Mouse (Mus musculus) heart, postnatal 0 days (tissue): ENCODE results near the gene Mpdu1. TPM values are rescaled to one million over a fixed set of nuclear protein-coding genes. Genes with fewer than 3 reads are reported as not detected.

Source experiments
- ATAC-seq: fragments of 200-750 bp; cut with Nextera tagmentation; 2 replicates; pipeline ENCODE4 v1.8.0; 2017; ENCODE audit warnings: low read depth, moderate number of reproducible peaks, moderate library complexity; ENCODE audit not compliant: insufficient read depth
- DNase-seq: peaks from one replicate; pipeline ENCODE4 v3.0.0-alpha.2; 2016; ENCODE audit warnings: low spot score
- H3K27ac ChIP-seq: fragments of 300-500 bp; sonication (generic); 2 replicates; pipeline ENCODE4 v1.5.1; 2014; ENCODE audit warnings: low read depth, mild to moderate bottlenecking
- H3K27me3 ChIP-seq: fragments of 300-500 bp; sonication (generic); 2 replicates; pipeline ENCODE4 v1.6.1; 2014; ENCODE audit warnings: low read length, mixed read lengths; ENCODE audit not compliant: control insufficient read depth, insufficient read depth
- H3K36me3 ChIP-seq: fragments of 300-500 bp; sonication (generic); replicated peaks from 2 replicates; pipeline ENCODE4 v1.6.1; 2014; ENCODE audit warnings: low read length, mixed read lengths; ENCODE audit not compliant: control insufficient read depth, insufficient read depth
- H3K4me1 ChIP-seq: fragments of 300-500 bp; sonication (generic); 2 replicates; pipeline ENCODE4 v1.6.1; 2014; ENCODE audit warnings: antibody characterized with exemption; ENCODE audit not compliant: control insufficient read depth, insufficient read depth
- H3K4me2 ChIP-seq: fragments of 300-500 bp; sonication (generic); 2 replicates; pipeline ENCODE4 v1.6.1; 2014; ENCODE audit warnings: low read depth, mild to moderate bottlenecking, low read length, moderate library complexity
- H3K4me3 ChIP-seq: fragments of 300-500 bp; sonication (generic); 2 replicates; pipeline ENCODE4 v1.5.1; 2014; ENCODE audit warnings: low read depth, low read length
- H3K9ac ChIP-seq: fragments of 300-500 bp; sonication (generic); replicated peaks from 2 replicates; pipeline ENCODE4 v1.6.1; 2014; ENCODE audit warnings: low read depth, low read length, mixed read lengths
- H3K9me3 ChIP-seq: fragments of 300-500 bp; sonication (generic); replicated peaks from 2 replicates; pipeline ENCODE4 v1.6.1; 2016; ENCODE audit warnings: low read length; ENCODE audit not compliant: control insufficient read depth
- CTCF ChIP-seq: IDR thresholded peaks from 2 replicates; pipeline ENCODE4 v1.5.1; 2016; ENCODE audit warnings: antibody characterized with exemption, control low read depth, low read depth
- EP300 ChIP-seq: IDR thresholded peaks from 2 replicates; pipeline ENCODE4 v1.6.1; 2016; ENCODE audit warnings: antibody characterized with exemption, low read depth
- WGBS: fragments of 180-500 bp; shearing (Covaris S2); extraction: QIAGEN DNeasy Blood & Tissue Kit; methylation state at CpG from one replicate; pipeline ENCODE4 v1.1.7; 2014; 5-methylcytosine and 5-hydroxymethylcytosine counted together
- polyA plus RNA-seq: library from polyadenylated mRNA; unstranded; fragments of >200 nt; fragmentation: Nextera tagmentation; extraction: Ambion mirVana; gene quantifications from 2 replicates; pipeline ENCODE4 v1.2.1, GENCODE M21; 2015
- total RNA-seq: library from RNA; depleted of rRNA; stranded (reverse); fragments of >200 nt; gene quantifications from 2 replicates; pipeline ENCODE4 v1.2.3, GENCODE M21; 2014; ENCODE audit warnings: low replicate concordance

The Mpdu1 gene
- total and polyA plus RNA-seq, 2 experiments from 2014 or later: 30.0 to 123 TPM

- Histone ChIP-seq H3K9me3 (no peaks in the 10 kb centered on the region), H3K4me3 (no peak overlapping the region), H3K4me2 (no peak overlapping the region), H3K36me3 (peaks cover 75% of the 10 kb centered on the region), H3K27me3 (no peaks in the 10 kb centered on the region), H3K27ac (no peak overlapping the region), H3K9ac (no peak overlapping the region), H3K4me1 (no peaks in the 10 kb centered on the region)
- DNase-seq (no peak), ATAC-seq (no peak)
- TF ChIP-seq EP300 (no peak), CTCF (no peak)
- WGBS: 53% methylated on average over 5 of the region's 5 CpGs
Observed at GRCm38 (mm10) chr11:69653399-69653798, 9.0 kb downstream of the Mpdu1 start.

- ATAC-seq (no peak), DNase-seq (no peak)
- Histone ChIP-seq H3K4me3 (no peak overlapping the region), H3K9ac (no peak overlapping the region), H3K36me3 (peaks cover 88% of the 10 kb centered on the region), H3K27me3 (no peaks in the 10 kb centered on the region), H3K4me2 (no peak overlapping the region), H3K27ac (no peak overlapping the region), H3K4me1 (no peaks in the 10 kb centered on the region), H3K9me3 (no peaks in the 10 kb centered on the region)
- no peak for TF ChIP-seq CTCF
- no peak for TF ChIP-seq EP300
- 71% methylated on average over 5 of the region's 5 CpGs for WGBS
Observed at GRCm38 (mm10) chr11:69645860-69646259, 16.6 kb downstream of the Mpdu1 start.

GRCm38 (mm10) chr11:69635471-69635870 lies 27.0 kb downstream of the Mpdu1 start:
- H3K27me3 ChIP-seq: no peaks in the 10 kb centered on the region
- H3K27ac ChIP-seq: no peak overlapping the region
- H3K9ac ChIP-seq: no peak overlapping the region
- no peak for DNase-seq
- no peaks in the 10 kb centered on the region for H3K9me3 ChIP-seq
- TF ChIP-seq EP300: no peak
- H3K4me3 ChIP-seq: no peak overlapping the region
- H3K36me3 ChIP-seq: peaks cover 15% of the 10 kb centered on the region
- peaks cover 19% of the 10 kb centered on the region for H3K4me1 ChIP-seq
- WGBS: 84% methylated on average over 3 of the region's 3 CpGs
- no peak overlapping the region for H3K4me2 ChIP-seq
- ATAC-seq: no peak

GRCm38 (mm10) chr11:69633128-69633866 lies 29.1 kb downstream of the Mpdu1 start:
- DNase-seq: peak; percentile 39
- H3K27ac ChIP-seq: peak overlapping the region; percentile 97
- peak; percentile 50 for ATAC-seq

GRCm38 (mm10) chr11:69632284-69633089 lies 30.0 kb downstream of the Mpdu1 start, which contains the start of gene Fxr2:
Gene Fxr2 (plus strand): TSS chr11:69632990.
- TF ChIP-seq EP300: no peak
- peak; percentile 84 for TF ChIP-seq CTCF
- H3K4me3 ChIP-seq: peak within 1 kb of the TSS; percentile 98
- peaks cover 19% of the 10 kb centered on the region for H3K4me1 ChIP-seq
- no peaks in the 10 kb centered on the region for H3K9me3 ChIP-seq
- DNase-seq (peak; percentile 100), ATAC-seq (peak; percentile 97)
- H3K36me3 ChIP-seq: no peaks in the 10 kb centered on the region; the same call in 1 of the 2 replicates
- WGBS: under 1% methylated on average over 35 of the region's 56 CpGs
- H3K27ac ChIP-seq: peak within 1 kb of the TSS; percentile 97
- H3K9ac ChIP-seq: peak within 1 kb of the TSS; percentile 97
- H3K4me2 ChIP-seq: peak within 1 kb of the TSS; percentile 85
- no peaks in the 10 kb centered on the region for H3K27me3 ChIP-seq

More at GRCm38 (mm10) chr11:69633128-69633866, 29.1 kb downstream of the Mpdu1 start:
- WGBS: 0% methylated on average over 34 of the region's 50 CpGs
- Histone ChIP-seq H3K9ac (peak overlapping the region; percentile 97), H3K4me2 (peak overlapping the region; percentile 85), H3K36me3 (no peaks in the 10 kb centered on the region; the same call in 1 of the 2 replicates), H3K4me1 (peaks cover 19% of the 10 kb centered on the region), H3K27me3 (no peaks in the 10 kb centered on the region), H3K4me3 (peak overlapping the region; percentile 98), H3K9me3 (no peaks in the 10 kb centered on the region)
- no peak for TF ChIP-seq EP300
- no peak for TF ChIP-seq CTCF
